Mouse (Mus musculus) gastrocnemius, postnatal 10 days (tissue): ENCODE measurements around the gene Gm14124. TPM values are rescaled to one million over a fixed set of nuclear protein-coding genes. Genes with fewer than 3 reads are reported as not detected.
"Not testable (repeated sequence)": the region's sequence is repeated elsewhere in the genome, so short reads cannot be mapped to it uniquely, and the experiment has no call there.

ENCODE experiments used
- DNase-seq: peaks from one replicate; pipeline ENCODE4 v3.0.0; 2021; ENCODE audit warnings: mixed read lengths
- long read RNA-seq, 2 experiments: library from polyadenylated mRNA; stranded (forward); transcript quantifications; one replicate each; pipeline ENCODE4 v2.0.0; 2021
- total RNA-seq, 2 experiments: library from RNA; stranded (reverse); gene quantifications; 2 replicates each; pipeline ENCODE4 v1.2.3; 2021

Gm14124 gene
- under 1 TPM in 1 of 2 experiments, not detected in 1; 0.20 TPM for total RNA-seq
- long read RNA-seq, experiment 1: 0 reads
- long read RNA-seq, experiment 2: 0 reads

- DNase-seq: not testable (repeated sequence)
These were observed at the start of gene Gm14124 for GRCm38 (mm10) chr2:150257291-150257690. TSS of gene Gm14124 (plus strand) at chr2:150257517.

GRCm38 (mm10) chr2:150217600-150218362, 39.5 kb upstream of the Gm14124 start, which contains the start of gene Zfp937:
TSS of gene Zfp937 (plus strand) at chr2:150218073.
- peak; percentile 57 for DNase-seq

GRCm38 (mm10) chr2:150218363-150218725, 39.0 kb upstream of the Gm14124 start:
- not testable (repeated sequence) for DNase-seq

GRCm38 (mm10) chr2:150223263-150223662, 34.1 kb upstream of the Gm14124 start:
- not testable (repeated sequence) for DNase-seq

GRCm38 (mm10) chr2:150243211-150243610, 14.1 kb upstream of the Gm14124 start:
- no peak for DNase-seq

- not testable (repeated sequence) for DNase-seq
These were observed 1.8 kb upstream of the Gm14124 start, which contains the start of gene Gm21994 for GRCm38 (mm10) chr2:150255491-150255890. TSS of gene Gm21994 (minus strand) at chr2:150255591.

- DNase-seq: not testable (repeated sequence)
These were observed 456 bp upstream of the Gm14124 start for GRCm38 (mm10) chr2:150256861-150257260.

GRCm38 (mm10) chr2:150293669-150294068, 36.4 kb downstream of the Gm14124 start:
- DNase-seq: no peak

- no peak for DNase-seq
These were observed 41.8 kb downstream of the Gm14124 start for GRCm38 (mm10) chr2:150299096-150299495.

GRCm38 (mm10) chr2:150307183-150307773, 50.0 kb downstream of the Gm14124 start:
- DNase-seq: no peak

- peak; percentile 87 for DNase-seq
These were observed 53.9 kb downstream of the Gm14124 start for GRCm38 (mm10) chr2:150310952-150311884.

GRCm38 (mm10) chr2:150316140-150316539, 58.8 kb downstream of the Gm14124 start:
- DNase-seq: no peak

GRCm38 (mm10) chr2:150318973-150319372, 61.7 kb downstream of the Gm14124 start:
- DNase-seq: no peak

Other genes with a start within 250 kb of the Gm14124 start
- 1 to 10 TPM; 7.0 to 7.5 TPM for gene Zfp120, start 120.8 kb upstream of the Gm14124 start, total RNA-seq
- not detected for gene Gm10770, start 77.8 kb upstream of the Gm14124 start, total RNA-seq
- gene Gm14139, start 75.8 kb upstream of the Gm14124 start, total RNA-seq: not detected
- gene Zfp937, start 39.4 kb upstream of the Gm14124 start, total RNA-seq: 1 to 10 TPM; 3.6 to 3.7 TPM
- gene Gm21994, start 1.9 kb upstream of the Gm14124 start, total RNA-seq: 1 to 10 TPM; 3.1 to 3.8 TPM
- gene Gm10130, start 66.2 kb downstream of the Gm14124 start, total RNA-seq: 1 to 10 TPM; 1.1 to 3.1 TPM
- 1 to 10 TPM; 1.6 to 2.7 TPM for gene 3300002I08Rik, start 105.2 kb downstream of the Gm14124 start, total RNA-seq
- 1 to 10 TPM; 2.7 to 4.4 TPM for gene Zfp442, start 194.0 kb downstream of the Gm14124 start, total RNA-seq
- under 1 TPM; 0.14 to 0.23 TPM for gene Zfp345, start 227.6 kb downstream of the Gm14124 start, total RNA-seq